Mouse (Mus musculus): ENCODE measurements around the gene Olfr94. TPM values are rescaled to one million over a fixed set of nuclear protein-coding genes. Genes with fewer than 3 reads are reported as not detected.
"Not testable (repeated sequence)": the region's sequence is repeated elsewhere in the genome, so short reads cannot be mapped to it uniquely, and the experiment has no call there.

The Olfr94 gene
- not detected in 2 replicates for polyA plus RNA-seq (2014; fragmentation: Nextera tagmentation; extraction: Ambion mirVana)

DNA sequence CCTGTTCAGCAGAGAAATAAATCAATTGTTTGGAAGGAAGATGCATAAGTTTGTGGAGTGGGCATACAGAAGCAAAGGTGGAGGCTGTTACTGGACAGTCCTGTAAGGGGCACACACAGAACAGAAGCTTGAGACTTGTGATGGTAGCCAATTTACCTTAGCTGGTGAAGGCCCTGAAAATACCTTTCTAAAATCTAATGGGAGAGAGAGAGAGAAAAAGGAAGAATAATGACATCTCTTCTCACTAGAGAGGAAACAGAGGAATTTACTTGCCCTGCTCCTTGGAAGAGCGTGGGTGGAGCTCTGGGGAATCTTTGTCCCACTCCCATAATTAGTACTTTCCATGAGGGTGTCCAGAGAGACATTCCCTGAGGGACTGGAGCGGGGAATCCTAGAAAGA is at the start of gene Olfr94:
Olfr94 (minus strand) TSS at position 101 of the 400 bp plus-strand sequence.
- ATAC-seq (ENCODE audit: low FRiP score, low TSS enrichment) (no peak), DNase-seq (no peak)
- H3K9me3 ChIP-seq (ENCODE audit: control insufficient read depth, low read length): no peaks in the 10 kb centered on the region
- H3K27me3 ChIP-seq (ENCODE audit: control insufficient read depth, insufficient read depth, low read length): peaks cover 11% of the 10 kb centered on the region; the same call in 1 of the 2 replicates
- no peak within 1 kb of the TSS for H3K4me2 ChIP-seq (ENCODE audit: low read length)
- no peak within 1 kb of the TSS for H3K27ac ChIP-seq (replicated peaks; ENCODE audit: low read depth, low read length)
- no peak within 1 kb of the TSS for H3K9ac ChIP-seq (replicated peaks; ENCODE audit: low read length)
- no peaks in the 10 kb centered on the region for H3K4me1 ChIP-seq (ENCODE audit: control insufficient read depth, insufficient read depth, low read length)
- H3K4me3 ChIP-seq (replicated peaks; ENCODE audit: low read depth, low read length): no peak within 1 kb of the TSS
- H3K36me3 ChIP-seq (ENCODE audit: control insufficient read depth, insufficient read depth, low read length): no peaks in the 10 kb centered on the region
- 76% methylated on average over 2 of the region's 2 CpGs for WGBS

DNA sequence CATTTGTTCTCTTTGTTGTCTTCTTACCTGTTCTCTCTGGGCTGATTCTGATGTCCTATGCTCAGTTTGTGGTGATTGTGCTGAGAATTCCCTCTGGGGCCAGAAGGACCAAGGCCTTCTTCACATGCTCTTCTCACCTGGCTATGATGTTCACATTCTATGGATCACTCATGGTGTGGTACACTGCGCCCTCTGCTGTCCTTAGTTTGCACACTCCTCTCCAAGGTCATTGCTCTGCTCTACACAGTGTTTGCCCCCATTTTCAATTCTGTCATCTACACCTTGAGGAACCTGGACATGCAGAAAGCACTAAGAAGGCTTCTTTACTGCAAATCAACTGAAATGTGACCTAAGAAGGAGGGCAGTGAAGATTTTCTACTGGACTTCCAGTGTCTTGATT is 49.8 kb upstream of the Olfr94 start:
- no peaks in the 10 kb centered on the region for H3K9me3 ChIP-seq (ENCODE audit: control insufficient read depth, low read length)
- H3K9ac ChIP-seq (replicated peaks; ENCODE audit: low read length): no peak overlapping the region
- H3K36me3 ChIP-seq (ENCODE audit: control insufficient read depth, insufficient read depth, low read length): no peaks in the 10 kb centered on the region
- H3K4me1 ChIP-seq (ENCODE audit: control insufficient read depth, insufficient read depth, low read length): no peaks in the 10 kb centered on the region
- no peak for ATAC-seq (ENCODE audit: low FRiP score, low TSS enrichment)
- no peak overlapping the region for H3K27ac ChIP-seq (replicated peaks; ENCODE audit: low read depth, low read length)
- no peaks in the 10 kb centered on the region for H3K27me3 ChIP-seq (ENCODE audit: control insufficient read depth, insufficient read depth, low read length)
- H3K4me2 ChIP-seq (ENCODE audit: low read length): no peak overlapping the region
- 16% methylated on average over 1 of the region's 1 CpGs for WGBS
- DNase-seq: no peak
- no peak overlapping the region for H3K4me3 ChIP-seq (replicated peaks; ENCODE audit: low read depth, low read length)

DNA sequence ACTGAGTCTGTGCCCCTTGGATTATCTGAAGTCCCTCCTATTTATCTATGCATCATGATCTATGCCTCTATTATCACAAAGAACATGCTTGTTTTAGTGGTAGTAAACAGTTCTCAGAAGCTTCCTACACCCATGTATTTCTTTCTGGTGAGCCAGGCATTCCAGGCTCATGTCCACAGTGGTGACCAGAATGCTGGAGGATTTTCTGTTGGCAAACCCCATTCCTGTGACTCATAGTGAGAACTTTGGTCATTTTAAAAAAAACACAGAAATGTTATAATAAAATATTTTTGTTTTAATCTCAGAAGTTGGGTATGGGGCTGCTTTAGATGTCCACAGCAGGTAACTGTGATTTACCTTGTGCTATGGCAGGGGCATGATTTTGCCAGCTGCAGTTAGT is 48.7 kb upstream of the Olfr94 start:
- H3K27me3 ChIP-seq (ENCODE audit: control insufficient read depth, insufficient read depth, low read length): no peaks in the 10 kb centered on the region
- no peaks in the 10 kb centered on the region for H3K36me3 ChIP-seq (ENCODE audit: control insufficient read depth, insufficient read depth, low read length)
- no peak overlapping the region for H3K4me2 ChIP-seq (ENCODE audit: low read length)
- no peak overlapping the region for H3K9ac ChIP-seq (replicated peaks; ENCODE audit: low read length)
- H3K4me3 ChIP-seq (replicated peaks; ENCODE audit: low read depth, low read length): no peak overlapping the region
- no peak overlapping the region for H3K27ac ChIP-seq (replicated peaks; ENCODE audit: low read depth, low read length)
- no peaks in the 10 kb centered on the region for H3K9me3 ChIP-seq (ENCODE audit: control insufficient read depth, low read length)
- H3K4me1 ChIP-seq (ENCODE audit: control insufficient read depth, insufficient read depth, low read length): no peaks in the 10 kb centered on the region
- DNase-seq (no peak), ATAC-seq (ENCODE audit: low FRiP score, low TSS enrichment) (no peak)

DNA sequence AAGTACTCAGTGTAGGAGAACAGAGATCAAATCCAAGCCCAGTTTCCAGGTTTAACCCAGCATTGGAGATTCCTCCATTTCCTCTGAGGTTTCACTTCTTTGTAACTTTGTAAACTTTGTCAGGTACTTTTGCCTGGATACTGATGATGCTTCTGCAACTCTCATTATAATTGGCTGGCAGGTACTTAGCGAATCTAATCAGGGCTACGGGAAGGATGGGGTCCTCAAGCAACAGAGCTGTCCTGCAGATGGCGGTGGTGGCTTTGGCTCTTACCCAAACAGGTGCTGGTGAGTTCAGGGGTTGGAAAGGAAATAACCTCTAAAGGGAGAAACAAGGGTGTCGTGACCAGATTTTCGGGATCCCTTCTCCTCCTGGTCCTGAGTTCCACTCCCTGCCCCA is 45.9 kb upstream of the Olfr94 start:
- no peak for ATAC-seq (ENCODE audit: low FRiP score, low TSS enrichment)
- H3K4me2 ChIP-seq (ENCODE audit: low read length): no peak overlapping the region
- no peak overlapping the region for H3K27ac ChIP-seq (replicated peaks; ENCODE audit: low read depth, low read length)
- H3K9me3 ChIP-seq (ENCODE audit: control insufficient read depth, low read length): no peaks in the 10 kb centered on the region
- H3K9ac ChIP-seq (replicated peaks; ENCODE audit: low read length): no peak overlapping the region
- H3K4me1 ChIP-seq (ENCODE audit: control insufficient read depth, insufficient read depth, low read length): no peaks in the 10 kb centered on the region
- 37% methylated on average over 5 of the region's 5 CpGs for WGBS
- H3K36me3 ChIP-seq (ENCODE audit: control insufficient read depth, insufficient read depth, low read length): no peaks in the 10 kb centered on the region
- H3K4me3 ChIP-seq (replicated peaks; ENCODE audit: low read depth, low read length): no peak overlapping the region
- DNase-seq: peak; percentile 40
- no peaks in the 10 kb centered on the region for H3K27me3 ChIP-seq (ENCODE audit: control insufficient read depth, insufficient read depth, low read length)

DNA sequence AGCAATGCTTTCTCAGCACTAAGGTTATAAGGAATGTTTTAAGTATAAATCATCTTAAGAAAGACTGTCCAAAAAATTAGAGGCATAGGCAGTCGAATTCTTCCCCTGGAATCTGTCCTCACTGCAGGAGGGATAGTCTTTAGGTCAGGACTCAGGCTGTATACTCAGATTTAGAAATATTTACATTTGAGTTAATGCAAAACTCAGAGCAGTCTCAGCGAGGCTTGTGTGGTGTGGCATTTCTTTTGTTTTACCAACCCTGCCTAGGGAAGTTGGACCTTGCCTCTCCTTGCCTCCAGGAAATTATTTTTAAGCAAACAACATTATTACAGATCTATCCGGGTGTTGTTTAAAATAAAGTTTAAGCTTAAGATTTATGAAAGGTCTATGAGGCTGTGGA is 41.4 kb upstream of the Olfr94 start:
- 62% methylated on average over 3 of the region's 3 CpGs for WGBS
- no peak for ATAC-seq (ENCODE audit: low FRiP score, low TSS enrichment)
- DNase-seq: no peak
- Histone ChIP-seq H3K36me3 (ENCODE audit: control insufficient read depth, insufficient read depth, low read length) (no peaks in the 10 kb centered on the region), H3K4me2 (ENCODE audit: low read length) (no peak overlapping the region), H3K27ac (replicated peaks; ENCODE audit: low read depth, low read length) (no peak overlapping the region), H3K9me3 (ENCODE audit: control insufficient read depth, low read length) (no peaks in the 10 kb centered on the region), H3K4me3 (replicated peaks; ENCODE audit: low read depth, low read length) (no peak overlapping the region), H3K27me3 (ENCODE audit: control insufficient read depth, insufficient read depth, low read length) (no peaks in the 10 kb centered on the region), H3K4me1 (ENCODE audit: control insufficient read depth, insufficient read depth, low read length) (no peaks in the 10 kb centered on the region), H3K9ac (replicated peaks; ENCODE audit: low read length) (no peak overlapping the region)

DNA sequence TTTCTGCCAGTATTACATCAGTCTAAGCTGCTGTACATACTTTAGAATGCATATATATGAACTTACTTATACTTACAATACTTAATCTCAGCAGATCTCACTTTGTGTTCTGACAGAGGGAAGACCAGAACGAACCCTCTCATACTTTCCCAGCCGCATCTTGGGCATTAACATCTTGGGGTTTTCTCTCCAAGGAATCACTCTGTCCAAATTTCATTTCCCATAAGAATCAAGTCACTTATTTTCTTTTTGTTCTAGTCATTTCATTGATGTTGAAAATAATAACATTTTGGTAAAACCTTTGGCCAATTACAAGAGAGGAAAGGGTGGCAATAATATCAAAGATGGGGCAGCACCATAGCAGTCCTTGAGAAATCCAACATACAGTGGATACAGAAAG is 36.4 kb upstream of the Olfr94 start, which contains the start of gene Olfr97:
Olfr97 (minus strand) TSS at position 101 of the 400 bp plus-strand sequence.
- DNase-seq; H3K4me1 ChIP-seq (ENCODE audit: control insufficient read depth, insufficient read depth, low read length); H3K9ac ChIP-seq (replicated peaks; ENCODE audit: low read length); H3K36me3 ChIP-seq (ENCODE audit: control insufficient read depth, insufficient read depth, low read length); ATAC-seq (ENCODE audit: low FRiP score, low TSS enrichment); H3K9me3 ChIP-seq (ENCODE audit: control insufficient read depth, low read length); H3K4me2 ChIP-seq (ENCODE audit: low read length); H3K27ac ChIP-seq (replicated peaks; ENCODE audit: low read depth, low read length); H3K27me3 ChIP-seq (ENCODE audit: control insufficient read depth, insufficient read depth, low read length); H3K4me3 ChIP-seq (replicated peaks; ENCODE audit: low read depth, low read length): not testable (repeated sequence)
- 93% methylated on average over 2 of the region's 2 CpGs for WGBS

DNA sequence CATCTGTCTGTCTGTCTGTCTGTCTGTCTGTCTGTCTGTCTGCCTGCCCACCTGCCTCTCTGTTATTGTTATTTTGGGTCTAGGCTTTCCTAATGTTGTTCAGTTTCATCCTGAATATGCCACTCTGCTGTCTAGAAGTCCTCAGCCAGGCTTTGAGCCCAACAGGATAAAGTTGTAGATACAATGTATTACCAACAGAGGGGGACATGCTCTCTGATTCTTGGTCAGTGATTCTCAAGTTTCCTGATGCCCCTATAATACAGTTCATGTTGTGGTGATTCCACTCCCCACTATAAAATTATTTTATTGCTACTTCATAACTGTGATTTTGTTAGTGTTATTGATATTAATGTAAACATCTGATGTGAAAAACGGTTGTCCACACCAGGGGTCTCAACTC is 21.1 kb upstream of the Olfr94 start:
- ATAC-seq (ENCODE audit: low FRiP score, low TSS enrichment): no peak
- H3K36me3 ChIP-seq (ENCODE audit: control insufficient read depth, insufficient read depth, low read length): no peaks in the 10 kb centered on the region
- no peaks in the 10 kb centered on the region for H3K4me1 ChIP-seq (ENCODE audit: control insufficient read depth, insufficient read depth, low read length)
- no peak overlapping the region for H3K9ac ChIP-seq (replicated peaks; ENCODE audit: low read length)
- H3K9me3 ChIP-seq (ENCODE audit: control insufficient read depth, low read length): no peaks in the 10 kb centered on the region
- H3K4me2 ChIP-seq (ENCODE audit: low read length): no peak overlapping the region
- H3K27me3 ChIP-seq (ENCODE audit: control insufficient read depth, insufficient read depth, low read length): no peaks in the 10 kb centered on the region
- H3K27ac ChIP-seq (replicated peaks; ENCODE audit: low read depth, low read length): no peak overlapping the region
- 39% methylated on average over 1 of the region's 1 CpGs for WGBS
- DNase-seq: peak; percentile 18
- H3K4me3 ChIP-seq (replicated peaks; ENCODE audit: low read depth, low read length): no peak overlapping the region

DNA sequence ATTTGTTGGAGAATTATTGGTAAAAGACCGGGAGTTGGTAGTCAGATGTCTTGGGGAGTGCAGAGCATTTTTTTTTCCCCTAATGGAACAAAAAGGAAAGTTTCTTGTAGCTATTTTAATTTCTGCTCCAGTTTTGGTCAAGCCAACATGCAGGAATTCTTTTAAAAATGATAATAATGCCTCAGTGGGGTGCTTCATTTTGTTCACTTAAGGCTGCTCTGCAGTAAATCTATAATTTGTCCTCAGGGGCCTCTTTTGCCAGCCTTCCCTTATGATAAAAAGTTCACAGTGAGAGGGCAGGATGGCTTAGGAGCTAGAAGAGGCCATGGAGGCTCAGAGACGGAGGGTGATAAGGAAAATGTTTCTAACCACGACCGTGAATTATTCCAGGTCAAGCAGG is 19.1 kb upstream of the Olfr94 start, which contains the start of gene Olfr96:
Olfr96 (plus strand) TSS at position 301 of the 400 bp plus-strand sequence.
- Histone ChIP-seq H3K36me3 (ENCODE audit: control insufficient read depth, insufficient read depth, low read length) (no peaks in the 10 kb centered on the region), H3K27me3 (ENCODE audit: control insufficient read depth, insufficient read depth, low read length) (no peaks in the 10 kb centered on the region), H3K9ac (replicated peaks; ENCODE audit: low read length) (no peak within 1 kb of the TSS), H3K4me1 (ENCODE audit: control insufficient read depth, insufficient read depth, low read length) (no peaks in the 10 kb centered on the region), H3K4me2 (ENCODE audit: low read length) (no peak within 1 kb of the TSS), H3K27ac (replicated peaks; ENCODE audit: low read depth, low read length) (no peak within 1 kb of the TSS), H3K4me3 (replicated peaks; ENCODE audit: low read depth, low read length) (no peak within 1 kb of the TSS), H3K9me3 (ENCODE audit: control insufficient read depth, low read length) (no peaks in the 10 kb centered on the region)
- ATAC-seq (ENCODE audit: low FRiP score, low TSS enrichment) (no peak), DNase-seq (no peak)
- WGBS: 59% methylated on average over 4 of the region's 4 CpGs

DNA sequence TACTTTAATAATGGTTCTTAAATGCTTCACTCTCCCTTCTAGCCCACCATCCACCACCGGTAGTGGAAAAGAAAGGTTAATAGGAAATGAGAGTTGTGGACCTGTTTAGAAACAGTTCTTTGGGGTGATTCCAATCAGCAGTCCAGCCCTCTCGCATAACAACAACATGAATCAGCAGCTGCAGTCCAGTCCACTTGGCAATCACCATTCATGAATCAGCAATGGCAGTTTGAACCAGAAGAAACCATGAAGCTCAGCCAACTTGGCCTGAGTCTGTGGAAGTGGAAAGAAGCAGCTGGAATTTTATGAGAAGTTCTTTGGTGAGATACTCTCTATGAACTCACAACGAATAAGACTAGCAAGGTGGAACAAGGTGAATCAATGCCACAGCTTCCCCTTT is 17.7 kb upstream of the Olfr94 start:
- Histone ChIP-seq H3K9me3 (ENCODE audit: control insufficient read depth, low read length) (no peaks in the 10 kb centered on the region), H3K4me3 (replicated peaks; ENCODE audit: low read depth, low read length) (no peak overlapping the region), H3K36me3 (ENCODE audit: control insufficient read depth, insufficient read depth, low read length) (no peaks in the 10 kb centered on the region), H3K4me1 (ENCODE audit: control insufficient read depth, insufficient read depth, low read length) (no peaks in the 10 kb centered on the region), H3K27ac (replicated peaks; ENCODE audit: low read depth, low read length) (no peak overlapping the region), H3K27me3 (ENCODE audit: control insufficient read depth, insufficient read depth, low read length) (no peaks in the 10 kb centered on the region), H3K9ac (replicated peaks; ENCODE audit: low read length) (no peak overlapping the region), H3K4me2 (ENCODE audit: low read length) (no peak overlapping the region)
- 87% methylated on average over 3 of the region's 3 CpGs for WGBS
- DNase-seq: no peak
- no peak for ATAC-seq (ENCODE audit: low FRiP score, low TSS enrichment)
